Mouse (Mus musculus) MEL-GATA-1-ER (cell line): ENCODE measurements at regions not wholly inside any gene's neighbourhood (a gene's known extent, or its start where the extent isn't known, plus 50 kb on each side); places are given as distances from the start of the nearest gene placed in this dataset.

Source experiments
- DNase-seq: peaks from one replicate; pipeline ENCODE4 v3.0.0-alpha.2; 2012; ENCODE audit warnings: low read depth; ENCODE audit errors: extremely low read depth

DNA sequence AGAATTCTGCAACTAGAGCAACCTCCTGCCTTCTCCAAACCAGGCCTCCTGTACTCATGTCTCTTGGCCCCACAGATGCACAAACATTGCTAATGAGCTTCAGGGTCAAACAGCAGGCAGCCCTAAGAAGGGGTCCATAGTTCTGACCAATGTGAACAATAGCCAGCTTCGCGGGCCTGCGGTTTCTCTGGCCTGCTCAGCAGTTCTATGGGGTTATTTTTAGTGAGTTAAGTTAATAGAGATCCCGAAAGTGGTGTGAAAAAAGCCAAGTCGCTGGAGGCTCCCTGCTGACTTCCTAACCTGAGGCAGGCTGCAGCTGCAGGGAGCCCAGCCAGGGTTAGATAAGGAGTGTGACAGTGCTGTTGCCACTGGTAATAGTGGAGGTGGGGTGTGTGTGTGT is 106.6 kb downstream of the Pdcd6ip start:
- no peak for DNase-seq

GRCm38 (mm10) chr9:113587260-113587659 is 120.8 kb downstream of the Pdcd6ip start:
- DNase-seq, result no peak

- no peak for DNase-seq
Measured at GRCm38 (mm10) chr9:113586477-113586876, 121.6 kb downstream of the Pdcd6ip start.

GRCm38 (mm10) chr9:113578221-113578620 is 129.8 kb downstream of the Pdcd6ip start:
- DNase-seq, result no peak

DNA sequence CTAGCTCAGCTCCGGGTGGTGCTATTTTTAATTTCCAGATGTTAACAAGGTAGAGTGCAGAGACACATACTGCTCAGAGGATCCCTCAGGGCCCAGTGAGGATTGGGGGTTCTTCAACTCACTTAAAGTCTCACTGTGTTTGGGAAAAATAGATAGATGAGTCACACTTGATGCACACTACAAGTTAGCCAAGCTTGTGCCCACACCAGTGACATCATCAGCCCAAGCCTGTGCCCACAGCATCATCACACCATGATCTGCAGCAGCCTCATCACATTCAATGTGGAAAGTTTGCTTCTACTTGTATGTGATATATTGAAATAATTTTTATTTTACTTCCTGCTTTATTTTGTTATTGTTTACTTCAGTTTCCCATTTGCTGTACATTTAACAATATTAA is 139.2 kb downstream of the Pdcd6ip start:
- no peak for DNase-seq

DNA sequence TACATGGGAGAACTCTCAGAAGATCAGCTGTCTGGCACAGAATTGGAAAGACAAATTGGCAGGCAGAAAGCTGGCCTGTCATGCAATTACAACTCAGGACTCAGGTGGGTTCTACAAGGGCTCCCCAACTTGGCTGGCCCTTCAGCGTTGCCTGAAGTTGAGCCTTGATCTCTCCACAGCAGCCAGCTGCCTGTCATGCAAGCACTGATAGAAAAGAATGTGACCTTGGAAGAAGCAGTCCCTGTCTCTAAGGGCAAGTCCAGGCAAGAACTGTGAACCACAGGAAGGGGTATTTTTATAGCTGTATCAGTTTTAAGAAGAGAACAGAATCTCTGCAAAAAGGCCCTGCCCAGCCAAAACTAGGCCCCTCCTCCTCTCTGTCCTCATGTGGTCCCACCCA is 140.4 kb downstream of the Pdcd6ip start:
- no peak for DNase-seq

- no peak for DNase-seq
Measured at GRCm38 (mm10) chr9:113566620-113567019, 141.4 kb downstream of the Pdcd6ip start.

DNA sequence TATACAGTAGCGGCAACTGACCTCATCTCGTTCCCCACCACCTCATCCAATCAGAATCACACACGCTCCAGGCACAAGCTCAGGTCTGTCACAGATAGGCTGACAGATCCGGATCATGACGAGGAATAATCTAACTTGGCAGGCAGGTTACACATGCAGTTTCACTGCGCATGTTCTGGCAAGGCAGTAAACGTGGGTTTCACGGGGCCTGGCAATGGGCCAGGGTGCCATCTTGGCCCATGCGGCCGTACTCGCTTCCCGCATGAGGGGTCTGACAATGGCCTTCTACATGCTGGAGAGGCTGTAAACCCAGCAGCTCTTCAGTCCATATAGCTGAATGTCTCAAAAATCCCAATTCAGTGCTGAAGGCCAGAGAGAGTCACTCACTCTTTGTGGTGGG is 154.1 kb downstream of the Pdcd6ip start:
- DNase-seq, result no peak

DNA sequence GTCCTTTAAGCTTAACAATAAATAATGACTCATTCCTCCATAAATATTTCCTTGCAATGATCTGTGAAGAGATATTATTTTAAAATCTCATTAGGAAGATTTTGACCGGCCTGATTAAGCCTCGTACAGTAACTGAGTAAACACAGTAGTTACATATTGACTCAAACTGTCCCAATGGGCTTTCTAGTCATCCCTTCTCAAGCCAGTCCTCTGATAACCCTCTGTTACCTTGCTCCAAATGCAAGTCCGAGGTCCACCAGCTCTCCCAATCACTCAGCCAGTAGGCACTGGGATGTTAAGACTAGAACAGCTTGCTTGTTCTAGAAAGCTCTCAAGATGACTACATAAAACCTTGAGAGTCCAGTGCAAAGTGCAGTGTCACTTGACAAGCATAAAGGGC is 160.6 kb downstream of the Pdcd6ip start:
- DNase-seq, result no peak

- no peak for DNase-seq
Measured at GRCm38 (mm10) chr9:113528586-113528985, 179.5 kb downstream of the Pdcd6ip start.

GRCm38 (mm10) chr9:113524307-113524706 is 183.8 kb downstream of the Pdcd6ip start:
- DNase-seq, result no peak

DNA sequence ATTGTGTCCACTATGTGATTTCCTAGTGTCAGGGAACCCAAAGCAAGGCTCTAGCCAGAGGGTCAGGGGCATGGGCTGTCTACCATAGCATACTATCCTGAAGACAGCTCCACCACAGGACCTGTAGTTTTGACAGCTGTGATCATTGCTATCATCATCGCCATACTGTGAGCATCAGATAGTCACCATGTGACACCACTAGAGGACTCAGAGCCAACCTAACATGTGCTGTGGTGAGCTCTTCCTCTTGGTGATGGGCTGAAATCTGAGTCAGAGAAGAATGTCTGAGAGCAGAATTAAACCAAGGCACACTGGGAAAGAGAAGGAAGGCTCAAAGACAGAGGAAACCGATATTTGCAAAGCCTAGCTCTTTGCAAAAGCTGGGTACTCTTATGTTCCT is 184.9 kb downstream of the Pdcd6ip start:
- DNase-seq, result no peak

DNA sequence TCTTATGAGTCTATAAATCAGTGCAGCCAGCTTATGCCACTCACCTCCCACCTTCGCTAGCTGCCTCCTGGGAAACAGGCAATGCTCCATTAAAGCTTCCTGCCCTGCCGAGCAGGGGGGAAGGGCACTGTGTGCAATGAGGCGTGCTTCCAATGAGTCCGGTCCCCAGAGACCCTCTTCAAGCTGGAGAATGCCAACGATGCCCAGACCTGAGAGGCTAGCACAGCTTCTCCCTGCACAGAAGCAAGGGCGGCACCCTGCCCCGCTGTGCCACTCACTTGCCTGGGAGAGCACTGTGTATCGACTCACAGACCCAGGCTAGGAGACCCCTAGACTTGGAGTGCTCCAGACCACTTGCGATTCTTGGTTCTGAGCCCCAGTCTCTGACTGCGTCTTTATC is 188.3 kb downstream of the Pdcd6ip start:
- no peak for DNase-seq

- DNase-seq, result no peak
Measured at GRCm38 (mm10) chr9:113518482-113518881, 189.6 kb downstream of the Pdcd6ip start.

DNA sequence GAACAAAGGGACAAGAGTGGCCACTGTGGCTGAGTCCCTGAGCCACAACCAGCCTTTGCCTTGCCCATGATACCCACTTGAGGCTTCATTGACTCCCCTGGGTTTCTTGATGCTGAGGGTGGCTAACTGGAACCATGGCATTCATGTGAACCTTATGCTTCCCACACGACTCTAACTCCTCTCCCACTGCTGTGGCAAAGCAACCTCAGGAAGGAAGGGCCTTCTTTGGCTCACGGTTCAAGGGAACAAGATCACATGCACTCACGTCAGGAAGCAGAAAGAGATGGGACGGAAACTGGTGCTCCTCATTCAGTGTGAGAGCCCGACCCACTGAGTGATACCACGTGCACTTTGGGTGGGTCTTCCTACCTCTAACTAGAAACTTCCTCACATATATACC is 190.3 kb downstream of the Pdcd6ip start:
- no peak for DNase-seq

DNA sequence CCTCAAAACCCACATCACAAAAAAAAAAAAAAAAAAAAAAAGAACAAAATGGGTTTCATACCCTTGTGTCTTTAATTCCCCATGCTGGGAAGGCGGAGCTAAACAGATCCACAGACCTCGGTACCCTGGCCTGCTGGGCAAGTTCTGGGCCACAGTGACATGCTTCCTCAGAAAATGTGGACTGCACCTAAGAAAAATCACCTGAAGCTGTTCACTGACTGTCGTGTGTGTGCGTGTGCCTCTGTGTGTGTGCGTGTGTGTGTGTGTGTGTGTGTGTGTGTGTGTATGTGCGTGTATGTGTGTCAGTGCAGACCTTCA is 192.4 kb downstream of the Pdcd6ip start:
- no peak for DNase-seq

- no peak for DNase-seq
Measured at GRCm38 (mm10) chr9:113514846-113515702, 193.0 kb downstream of the Pdcd6ip start.

- no peak for DNase-seq
Measured at GRCm38 (mm10) chr9:113511302-113511701, 196.8 kb downstream of the Pdcd6ip start.

- DNase-seq, result no peak
Measured at GRCm38 (mm10) chr9:113509368-113509767, 198.7 kb downstream of the Pdcd6ip start.

DNA sequence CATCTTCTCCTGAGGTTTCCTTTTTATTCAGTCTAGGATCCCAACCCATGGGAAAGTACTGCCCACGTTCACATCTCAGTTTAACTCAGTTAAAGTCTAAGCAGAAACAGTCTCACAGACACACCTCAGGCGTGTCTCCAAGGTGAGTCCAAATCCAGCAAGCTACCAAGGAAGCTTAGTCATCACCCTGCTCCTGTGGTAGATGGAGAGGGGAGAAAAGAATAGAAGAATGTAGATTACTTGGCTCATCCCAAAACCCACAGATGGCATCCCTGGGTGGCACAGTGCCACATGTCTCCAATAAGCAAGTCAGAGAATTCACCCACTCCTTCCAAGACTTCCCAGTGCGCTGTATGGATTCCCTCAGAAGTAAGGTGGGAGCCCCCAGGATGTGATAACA is 199.2 kb downstream of the Pdcd6ip start:
- DNase-seq, result no peak

- DNase-seq, result no peak
Measured at GRCm38 (mm10) chr9:113507561-113508460, 200.2 kb downstream of the Pdcd6ip start.

DNA sequence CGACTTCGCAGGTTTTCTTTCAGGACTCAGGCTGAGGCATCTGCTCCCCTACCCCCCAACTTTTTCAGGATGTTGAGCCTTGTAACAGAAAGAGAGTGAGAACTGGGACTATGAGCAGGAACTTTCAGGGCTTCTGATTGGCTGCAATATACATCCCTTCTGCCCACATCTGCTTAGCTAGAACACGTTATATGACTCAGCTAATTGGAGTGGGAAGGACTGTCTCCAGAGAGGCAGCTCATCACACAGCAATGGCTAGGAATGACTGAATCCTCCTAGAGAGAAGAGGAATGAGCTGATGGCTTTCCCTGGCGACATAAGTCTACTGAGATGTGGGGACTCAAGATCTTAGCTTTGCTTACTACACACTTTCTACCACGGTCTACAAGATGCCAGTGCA is 208.8 kb downstream of the Pdcd6ip start:
- no peak for DNase-seq
